Mouse (Mus musculus) MEL (cell line): ENCODE measurements around the gene Kcnk10.

ENCODE experiments used
- CHD1 ChIP-seq: IDR thresholded peaks from 2 replicates; pipeline ENCODE4 v1.6.1; 2012; ENCODE audit warnings: low read depth, mild to moderate bottlenecking, inconsistent platforms, low read length, improper control_type of control experiment
- CTCF ChIP-seq, 3 experiments: IDR thresholded peaks in 2 of 3; conservative IDR thresholded peaks in 1 of 3; 2 replicates each; pipeline ENCODE4 v1.5.1; 2011 to 2012; ENCODE audit warnings: low read length in 3 of 3, low read depth in 2 of 3, mild to moderate bottlenecking in 2 of 3, improper control_type of control experiment in 1 of 3, inconsistent platforms in 1 of 3, mixed read lengths in 1 of 3, moderate library complexity in 1 of 3; ENCODE audit not compliant: control insufficient read depth in 1 of 3, insufficient read depth in 1 of 3, poor library complexity in 1 of 3, severe bottlenecking in 1 of 3
- GATA1 ChIP-seq: IDR thresholded peaks from 2 replicates; pipeline ENCODE4 v1.6.1; 2011; ENCODE audit warnings: low read depth, low read length, improper control_type of control experiment
- KAT2A ChIP-seq: conservative IDR thresholded peaks from 2 replicates; pipeline ENCODE4 v1.6.1; 2012; ENCODE audit warnings: low read depth, low read length, improper control_type of control experiment, inconsistent platforms
- NELFE ChIP-seq: IDR thresholded peaks from 2 replicates; pipeline ENCODE4 v1.6.1; 2011; ENCODE audit warnings: low read depth, low read length, improper control_type of control experiment
- TAL1 ChIP-seq: IDR thresholded peaks from 2 replicates; pipeline ENCODE4 v1.6.1; 2012; ENCODE audit warnings: mild to moderate bottlenecking, inconsistent platforms, low read length, moderate library complexity, mixed read lengths
- TBP ChIP-seq: IDR thresholded peaks from 2 replicates; pipeline ENCODE4 v1.8.0; 2011; ENCODE audit warnings: low read depth, low read length, improper control_type of control experiment
- USF1 ChIP-seq: IDR thresholded peaks from 2 replicates; pipeline ENCODE4 v1.6.1; 2014; ENCODE audit warnings: low read depth, mild to moderate bottlenecking, inconsistent platforms, low read length, improper control_type of control experiment, moderate library complexity

DNA sequence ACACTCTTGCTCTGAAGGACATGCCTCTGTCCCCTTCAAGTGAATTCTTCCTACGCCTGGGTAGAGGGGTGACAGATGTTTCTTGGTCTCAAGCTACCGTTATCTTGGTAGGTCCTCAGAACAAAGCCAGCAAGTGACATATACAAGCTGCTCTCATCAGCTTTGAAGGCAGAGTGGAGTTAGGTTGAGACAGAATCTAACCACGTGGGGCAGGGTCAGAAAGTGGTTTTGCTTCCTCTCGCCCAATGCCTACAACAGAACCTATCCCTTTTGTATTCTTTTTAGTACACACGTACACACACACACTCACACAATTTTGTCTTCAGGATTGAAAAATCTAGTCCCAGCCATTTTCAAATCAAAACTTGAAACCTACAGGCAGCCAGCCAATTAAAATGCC lies 186.8 kb downstream of the Kcnk10 start:
- TF ChIP-seq CHD1 (no peak), CTCF (IDR thresholded peaks at IDR 0.05 in 2 of 3, conservative IDR thresholded peaks at IDR 0.05 in 1 of 3; ENCODE audit: control insufficient read depth in 1 of 3, insufficient read depth in 1 of 3, low read depth in 2 of 3, low read length in 3 of 3, poor library complexity in 1 of 3, severe bottlenecking in 1 of 3) (no peak), TAL1 (no peak), KAT2A (no peak), GATA1 (no peak), TBP (no peak), USF1 (no peak), NELFE (no peak)
